In the genomic region with DNA sequence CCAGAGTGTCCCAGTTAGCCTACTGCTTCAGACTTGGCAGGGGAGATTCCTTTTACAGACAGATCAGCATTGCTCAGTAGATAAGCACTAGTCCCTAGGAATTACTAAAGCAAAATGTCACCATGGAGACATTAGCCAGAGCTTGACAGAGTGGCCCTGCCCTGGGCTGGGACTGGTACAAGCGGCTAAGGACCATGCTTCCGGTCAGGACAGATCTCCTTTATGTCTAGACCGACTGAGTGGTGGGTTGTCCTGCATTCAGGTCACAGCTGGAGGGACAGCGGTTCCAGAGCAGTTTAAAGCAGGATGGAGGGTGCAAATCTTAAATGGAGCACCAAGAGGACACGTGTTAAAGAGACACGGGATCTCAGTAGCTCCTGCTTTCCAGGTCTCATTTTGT, we compare ENCODE assay signal across 8 mouse cellular contexts. TPM values are rescaled to one million over a fixed set of nuclear protein-coding genes. Genes with fewer than 3 reads are reported as not detected.
DNase-seq lines count a peak whose midpoint lies in the region; ATAC-seq and TF ChIP-seq lines count a peak whose summit lies in the region.

No protein-coding gene starts in this region.

- TF ChIP-seq EP300 in MEL (IDR thresholded peaks at IDR 0.05; ENCODE audit: low read depth in 1 of 2, low read length in 2 of 2), result no peak

- peak; percentile 53 for ATAC-seq in heart, embryonic 15.5 days (replicated peaks; ENCODE audit: insufficient number of reproducible peaks, insufficient read depth, low FRiP score, low read depth)
- ATAC-seq in forebrain, postnatal 0 days, result peak; percentile 42

- H3K36me3 ChIP-seq in heart, embryonic 15.5 days, result 0 out of 2 replicates have a peak, but pooled peaks cover 12% of the 10 kb centered on the region
- H3K36me3 ChIP-seq in MEL (ENCODE audit: control insufficient read depth in 1 of 2, insufficient read depth in 2 of 2, low read length in 2 of 2), result no peaks in the 10 kb centered on the region; a peak in 1 of 4 replicates
- H3K36me3 ChIP-seq in forebrain, postnatal 0 days (ENCODE audit: insufficient read depth), result peaks cover 18% of the 10 kb centered on the region
- H3K36me3 ChIP-seq in midbrain, embryonic 10.5 days, result peaks cover 36% of the 10 kb centered on the region

- peaks cover 6% of the 10 kb centered on the region; the same call in 1 of the 2 replicates for H3K79me2 ChIP-seq in MEL (ENCODE audit: control insufficient read depth, insufficient read depth, low read length, poor library complexity)

- H3K4me2 ChIP-seq in heart, embryonic 15.5 days, result peak overlapping the region; percentile 97
- H3K4me2 ChIP-seq in forebrain, postnatal 0 days (ENCODE audit: low read depth), result peak overlapping the region; percentile 94

- H3K27ac ChIP-seq in heart, embryonic 15.5 days, result peak overlapping the region; percentile 79
- H3K27ac ChIP-seq in MEL (ENCODE audit: control insufficient read depth, low read depth, low read length), result no peak overlapping the region
- no peak overlapping the region for H3K27ac ChIP-seq in forebrain, postnatal 0 days (ENCODE audit: low read depth, low read length)
- H3K27ac ChIP-seq in midbrain, embryonic 10.5 days (replicated peaks), result peak overlapping the region; percentile 90

- 2% methylated on average over 6 of the region's 6 CpGs for WGBS in heart, embryonic 15.5 days
- under 1% methylated on average over 6 of the region's 6 CpGs for WGBS in forebrain, postnatal 0 days
- 2% methylated on average over 6 of the region's 6 CpGs for WGBS in midbrain, embryonic 10.5 days

- no peak for TF ChIP-seq POLR2A in MEL (IDR thresholded peaks at IDR 0.05; ENCODE audit: control insufficient read depth in 1 of 2, insufficient read depth in 1 of 2, low read depth in 1 of 2, low read length in 2 of 2, poor library complexity in 1 of 2)

- DNase-seq in heart, adult 18-20 months, result no peak
- DNase-seq in MEL (ENCODE audit: low read depth, low spot score), result peak; percentile 43
- no peak for DNase-seq in forebrain, postnatal 0 days
- no peak for DNase-seq in midbrain, embryonic 10.5 days (ENCODE audit: low spot score)
- DNase-seq in retina, postnatal 1 day, result no peak
- no peak for DNase-seq in adrenal gland, adult 2 months
- no peak for DNase-seq in layer of hippocampus, postnatal 10 days (ENCODE audit: low spot score in 2 of 2)

- H3K27me3 ChIP-seq in heart, embryonic 15.5 days, result no peaks in the 10 kb centered on the region
- no peaks in the 10 kb centered on the region for H3K27me3 ChIP-seq in MEL (ENCODE audit: control insufficient read depth in 1 of 2, insufficient read depth in 2 of 2, low read length in 2 of 2)
- H3K27me3 ChIP-seq in forebrain, postnatal 0 days (ENCODE audit: insufficient read depth, low read length), result no peaks in the 10 kb centered on the region
- H3K27me3 ChIP-seq in midbrain, embryonic 10.5 days (ENCODE audit: low read depth, poor library complexity, severe bottlenecking), result peaks cover 10% of the 10 kb centered on the region; the same call in 1 of the 2 replicates

- H3K9me3 ChIP-seq in heart, embryonic 15.5 days (replicated peaks), result no peaks in the 10 kb centered on the region
- H3K9me3 ChIP-seq in MEL (replicated peaks; ENCODE audit: insufficient read depth, low read length), result no peaks in the 10 kb centered on the region
- no peaks in the 10 kb centered on the region for H3K9me3 ChIP-seq in forebrain, postnatal 0 days (ENCODE audit: low read length)
- H3K9me3 ChIP-seq in midbrain, embryonic 10.5 days (replicated peaks), result no peaks in the 10 kb centered on the region

- H3K4me1 ChIP-seq in heart, embryonic 15.5 days (replicated peaks), result peaks cover 24% of the 10 kb centered on the region
- peaks cover 0 to 12% of the 10 kb centered on the region in 2 experiments; a peak in 2 of 4 replicates for H3K4me1 ChIP-seq in MEL (ENCODE audit: control insufficient read depth in 1 of 2, insufficient read depth in 2 of 2, low read length in 2 of 2)
- H3K4me1 ChIP-seq in forebrain, postnatal 0 days (ENCODE audit: insufficient read depth), result 0 out of 2 replicates have a peak, but pooled peaks cover 6% of the 10 kb centered on the region
- H3K4me1 ChIP-seq in midbrain, embryonic 10.5 days, result peaks cover 44% of the 10 kb centered on the region

- peak overlapping the region; percentile 91 for H3K9ac ChIP-seq in heart, embryonic 15.5 days
- peak overlapping the region; percentile 51 for H3K9ac ChIP-seq in MEL (ENCODE audit: control insufficient read depth, low read depth, low read length, poor library complexity, severe bottlenecking)
- peak overlapping the region; percentile 76 for H3K9ac ChIP-seq in forebrain, postnatal 0 days

- TF ChIP-seq CTCF in MEL (IDR thresholded peaks at IDR 0.05 in 2 of 3, conservative IDR thresholded peaks at IDR 0.05 in 1 of 3; ENCODE audit: control insufficient read depth in 1 of 3, insufficient read depth in 1 of 3, low read depth in 2 of 3, low read length in 3 of 3, poor library complexity in 1 of 3, severe bottlenecking in 1 of 3), result no peak
- no peak for TF ChIP-seq CTCF in forebrain, postnatal 0 days (IDR thresholded peaks at IDR 0.05; ENCODE audit: low read depth)

- H3K4me3 ChIP-seq in heart, embryonic 15.5 days, result peak overlapping the region; percentile 97
- peak overlapping the region; percentile 66 to 97 for H3K4me3 ChIP-seq in MEL (ENCODE audit: control insufficient read depth in 1 of 2, insufficient read depth in 1 of 2, low read depth in 2 of 2, low read length in 2 of 2)
- H3K4me3 ChIP-seq in forebrain, postnatal 0 days (ENCODE audit: low read depth, low read length), result peak overlapping the region; percentile 57
- H3K4me3 ChIP-seq in midbrain, embryonic 10.5 days, result peak overlapping the region; percentile 83

- no peak for TF ChIP-seq RAD21 in MEL (IDR thresholded peaks at IDR 0.05; ENCODE audit: low read depth, low read length)

TF ChIP-seq in MEL, 35 proteins besides CTCF, POLR2A, EP300 and RAD21:
- no peak for TF ChIP-seq JUND (IDR thresholded peaks at IDR 0.05; ENCODE audit: low read depth, low read length)
- TF ChIP-seq E2F4 (IDR thresholded peaks at IDR 0.05; ENCODE audit: borderline replicate concordance, low read depth, low read length), result no peak
- TF ChIP-seq USF1 (IDR thresholded peaks at IDR 0.05; ENCODE audit: low read depth, low read length), result no peak
- peak; percentile 13; the same call in 1 of the 2 replicates for TF ChIP-seq MAX (IDR thresholded peaks at IDR 0.05; ENCODE audit: low read length)
- no peak for TF ChIP-seq CHD1 (IDR thresholded peaks at IDR 0.05; ENCODE audit: low read depth, low read length)

RNA-seq across cellular contexts. Expression of a gene that starts 0.3 kb away (rescaled TPM):
- 16.5 and 20.5 TPM in 2 replicates for polyA plus RNA-seq in heart, embryonic 15.5 days (2015; fragmentation: Nextera tagmentation; extraction: Ambion mirVana)
- total RNA-seq in heart, adult 18-20 months (2021), result 1 to 10 TPM; 6.9 to 7.9 TPM
- total RNA-seq in MEL (2012; rRNA removed), result 2.1 and 2.2 TPM in 2 replicates
- polyA plus RNA-seq in MEL (2012; ENCODE audit: insufficient read depth in 1 of 2, insufficient read length in 2 of 2, low read depth in 1 of 2, low replicate concordance in 2 of 2, missing spikeins in 1 of 2), result 1 to 10 TPM in 1 of 2 experiments, not detected in 1; 5.0 TPM
- 2.9 and 4.0 TPM in 2 replicates for total RNA-seq in forebrain, postnatal 0 days (2014; rRNA removed)
- polyA plus RNA-seq in forebrain, postnatal 0 days (2015; fragmentation: Nextera tagmentation; extraction: Ambion mirVana), result 3.6 and 3.9 TPM in 2 replicates
- 14.5 and 17.2 TPM in 2 replicates for polyA plus RNA-seq in midbrain, embryonic 10.5 days (2016; fragmentation: Nextera tagmentation; extraction: Ambion mirVana)
- total RNA-seq in adrenal gland, adult 2 months (2021), result 10 to 100 TPM in 1 of 2 experiments, 1 to 10 TPM in 1; 7.8 to 15.7 TPM
- 21.6 and 22.0 TPM in 2 replicates for polyA plus RNA-seq in adrenal gland, adult 2 months (2012; rRNA removed)
- 1 to 10 TPM; 2.5 to 3.5 TPM for total RNA-seq in layer of hippocampus, postnatal 10 days (2021)

RNA-seq across cellular contexts. Expression of a gene that starts 25.8 kb away (rescaled TPM):
- polyA plus RNA-seq in heart, embryonic 15.5 days (2015; fragmentation: Nextera tagmentation; extraction: Ambion mirVana), result 3.3 and 5.1 TPM in 2 replicates
- total RNA-seq in heart, adult 18-20 months (2021), result 10 to 100 TPM; 17.5 to 18.6 TPM
- 8.0 and 9.5 TPM in 2 replicates for total RNA-seq in MEL (2012; rRNA removed)
- 10 to 100 TPM in 1 of 2 experiments, not detected in 1; 24.7 TPM for polyA plus RNA-seq in MEL (2012; ENCODE audit: insufficient read depth in 1 of 2, insufficient read length in 2 of 2, low read depth in 1 of 2, low replicate concordance in 2 of 2, missing spikeins in 1 of 2)
- total RNA-seq in forebrain, postnatal 0 days (2014; rRNA removed), result 18.0 and 19.9 TPM in 2 replicates
- polyA plus RNA-seq in forebrain, postnatal 0 days (2015; fragmentation: Nextera tagmentation; extraction: Ambion mirVana), result 4.6 and 5.1 TPM in 2 replicates
- 3.8 and 3.9 TPM in 2 replicates for polyA plus RNA-seq in midbrain, embryonic 10.5 days (2016; fragmentation: Nextera tagmentation; extraction: Ambion mirVana)
- total RNA-seq in adrenal gland, adult 2 months (2021), result 10 to 100 TPM; 36.5 to 46.0 TPM
- 59.5 and 60.3 TPM in 2 replicates for polyA plus RNA-seq in adrenal gland, adult 2 months (2012; rRNA removed)
- 10 to 100 TPM; 36.6 to 43.1 TPM for total RNA-seq in layer of hippocampus, postnatal 10 days (2021)

Comparison
In these comparisons a context has a peak if more than half of its experiments do, and no peak if none do; other contexts are left out.
1. H3K27ac ChIP-seq: peak in heart, embryonic 15.5 days (single experiment) and midbrain, embryonic 10.5 days (single experiment); none in MEL (single experiment) and forebrain, postnatal 0 days (single experiment).
2. Peak in every context shown above with its lines, with median percentiles within 50 percentile points of each other: H3K4me3 ChIP-seq and H3K9ac ChIP-seq.